Mouse (Mus musculus): Measurements from ENCODE around the gene Cox8b.

Gene Cox8b

GRCm38 (mm10) chr7:140900220-140900619, at the start of gene Cox8b:
Cox8b (minus strand) TSS chr7:140900446.
- DNase-seq (ENCODE audit: low spot score in 2 of 2): no peak

GRCm38 (mm10) chr7:140949255-140949654, 49.0 kb upstream of the Cox8b start:
- DNase-seq (ENCODE audit: low spot score in 2 of 2): no peak

GRCm38 (mm10) chr7:140948161-140948560, 47.9 kb upstream of the Cox8b start:
- DNase-seq (ENCODE audit: low spot score in 2 of 2): no peak

GRCm38 (mm10) chr7:140946980-140947379, 46.7 kb upstream of the Cox8b start:
- DNase-seq (ENCODE audit: low spot score in 2 of 2): no peak

- DNase-seq (ENCODE audit: low spot score in 2 of 2): no peak
These were observed 46.1 kb upstream of the Cox8b start for GRCm38 (mm10) chr7:140946311-140946710.

GRCm38 (mm10) chr7:140945247-140945646, 45.0 kb upstream of the Cox8b start:
- no peak for DNase-seq (ENCODE audit: low spot score in 2 of 2)

GRCm38 (mm10) chr7:140944236-140944635, 44.0 kb upstream of the Cox8b start:
- DNase-seq (ENCODE audit: low spot score in 2 of 2): no peak

GRCm38 (mm10) chr7:140943356-140943755, 43.1 kb upstream of the Cox8b start:
- DNase-seq (ENCODE audit: low spot score in 2 of 2): no peak

- DNase-seq (ENCODE audit: low spot score in 2 of 2): no peak
These were observed 42.6 kb upstream of the Cox8b start for GRCm38 (mm10) chr7:140942811-140943210.

- DNase-seq (ENCODE audit: low spot score in 2 of 2): no peak
These were observed 42.1 kb upstream of the Cox8b start for GRCm38 (mm10) chr7:140942341-140942740.

- DNase-seq (ENCODE audit: low spot score in 2 of 2): peak; percentile 78 to 87
These were observed 41.2 kb upstream of the Cox8b start, which contains the start of gene Pgghg for GRCm38 (mm10) chr7:140941222-140942051. Pgghg (plus strand) TSS chr7:140941391.

GRCm38 (mm10) chr7:140939669-140940171, 39.5 kb upstream of the Cox8b start:
- peak in 1 of 2 experiments; percentile 55 for DNase-seq (ENCODE audit: low spot score in 2 of 2)

GRCm38 (mm10) chr7:140938896-140939295, 38.6 kb upstream of the Cox8b start:
- DNase-seq (ENCODE audit: low spot score in 2 of 2): no peak

GRCm38 (mm10) chr7:140938436-140938835, 38.2 kb upstream of the Cox8b start:
- DNase-seq (ENCODE audit: low spot score in 2 of 2): no peak

GRCm38 (mm10) chr7:140927181-140927580, 26.9 kb upstream of the Cox8b start:
- DNase-seq (ENCODE audit: low spot score in 2 of 2): no peak

- no peak for DNase-seq (ENCODE audit: low spot score in 2 of 2)
These were observed 23.0 kb upstream of the Cox8b start for GRCm38 (mm10) chr7:140923070-140923775.

GRCm38 (mm10) chr7:140922398-140923069, 22.3 kb upstream of the Cox8b start:
- DNase-seq (ENCODE audit: low spot score in 2 of 2): peak in 1 of 2 experiments; percentile 43

GRCm38 (mm10) chr7:140921225-140921975, 21.2 kb upstream of the Cox8b start:
- DNase-seq (ENCODE audit: low spot score in 2 of 2): no peak

- no peak for DNase-seq (ENCODE audit: low spot score in 2 of 2)
These were observed 20.3 kb upstream of the Cox8b start, which contains the start of gene Nlrp6 for GRCm38 (mm10) chr7:140920418-140921029. Nlrp6 (plus strand) TSS chr7:140920902.

- no peak for DNase-seq (ENCODE audit: low spot score in 2 of 2)
These were observed 19.7 kb upstream of the Cox8b start for GRCm38 (mm10) chr7:140919911-140920310.

All from urinary bladder, adult 18-20 months (tissue).